Mouse (Mus musculus) olfactory bulb, adult 2 months (tissue): ENCODE measurements around the gene Med26.

ENCODE experiments used
- CTCF ChIP-seq: fragments of 200-500 bp; IDR thresholded peaks from 2 replicates; pipeline ENCODE4 v1.5.1; 2012; ENCODE audit warnings: low read depth, mild to moderate bottlenecking, low read length, moderate library complexity; ENCODE audit not compliant: insufficient read depth
- POLR2A ChIP-seq: fragments of 200-500 bp; IDR thresholded peaks from 2 replicates; pipeline ENCODE4 v1.6.1; 2012; ENCODE audit warnings: mild to moderate bottlenecking, low read depth, low read length, moderate library complexity; ENCODE audit not compliant: insufficient read depth

- TF ChIP-seq CTCF: no peak
- TF ChIP-seq POLR2A: no peak
Observed at GRCm38 (mm10) chr8:72457806-72458205, 90.3 kb downstream of the Med26 start.
